ENCODE assay signal across 9 mouse cellular contexts in the genomic region with DNA sequence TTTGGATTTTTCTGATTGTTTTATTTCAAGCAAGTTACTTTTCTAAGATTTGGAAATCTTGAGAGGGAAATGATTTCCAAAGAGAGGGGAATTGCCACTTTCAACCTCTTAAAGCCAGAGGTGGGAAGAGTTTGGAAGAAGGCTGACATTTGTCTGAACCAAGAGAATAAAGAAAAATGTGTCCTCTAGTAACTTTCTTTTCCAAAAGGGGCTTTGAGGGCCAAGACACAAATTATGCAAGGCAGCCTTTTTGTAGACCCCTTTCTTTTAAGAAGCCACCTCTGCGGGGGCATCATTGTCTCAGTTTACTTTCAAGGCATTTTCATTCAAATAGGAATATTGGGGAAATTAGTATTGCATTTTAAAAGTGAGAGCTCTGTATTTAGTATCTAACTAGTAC. TPM values are rescaled to one million over a fixed set of nuclear protein-coding genes. Genes with fewer than 3 reads are reported as not detected.
DNase-seq lines count a peak whose midpoint lies in the region; ATAC-seq lines count a peak whose summit lies in the region.
"Had no signal": no experiment of that assay in that cellular context is flagged by ENCODE, and none has a peak within 500 bp of the region (broad histone marks: within the 10 kb centered on the region; RNA-seq: fewer than 3 reads in every experiment).

No protein-coding gene starts in this region.

- H3K9ac ChIP-seq in hindbrain, embryonic 11.5 days (ENCODE audit: low read depth, low read length) = peak overlapping the region; percentile 99

- DNase-seq in heart, embryonic 10.5 days (ENCODE audit: low spot score) = no peak
- DNase-seq in heart, postnatal 14 days = no peak
- peak; percentile 33 for DNase-seq in adipocyte (ENCODE audit: low spot score)
- DNase-seq in hindbrain, embryonic 11.5 days (ENCODE audit: low spot score) = peak; percentile 58
- DNase-seq in spleen, adult 18-20 months = no peak
- DNase-seq in layer of hippocampus, adult 11-12 months (ENCODE audit: low spot score) = no peak
- DNase-seq in MN1 (ENCODE audit: low spot score) = no peak
- DNase-seq: kidney, adult 9 months had no signal

- peaks cover 32% of the 10 kb centered on the region for H3K36me3 ChIP-seq in heart, embryonic 10.5 days
- peaks cover 2% of the 10 kb centered on the region; the same call in 1 of the 2 replicates for H3K36me3 ChIP-seq in hindbrain, embryonic 11.5 days (ENCODE audit: control insufficient read depth, insufficient read depth, low read length)
- H3K36me3 ChIP-seq in macrophage (ENCODE audit: inconsistent target) = no peaks in the 10 kb centered on the region

- peak overlapping the region; percentile 100 for H3K27ac ChIP-seq in heart, embryonic 10.5 days
- H3K27ac ChIP-seq in hindbrain, embryonic 11.5 days (ENCODE audit: low read depth, low read length) = peak overlapping the region; percentile 99
- H3K27ac ChIP-seq in macrophage = no peak overlapping the region

- peaks cover 20% of the 10 kb centered on the region for H3K4me1 ChIP-seq in heart, embryonic 10.5 days
- H3K4me1 ChIP-seq in hindbrain, embryonic 11.5 days (replicated peaks; ENCODE audit: control insufficient read depth, insufficient read depth, low read length) = peaks cover 9% of the 10 kb centered on the region

- WGBS in heart, embryonic 10.5 days = 2% methylated on average over 1 of the region's 1 CpGs
- WGBS in hindbrain, embryonic 11.5 days = 0% methylated on average over 1 of the region's 1 CpGs
- WGBS in macrophage (ENCODE audit: missing documents) = 0% methylated on average over 1 of the region's 1 CpGs

- no peaks in the 10 kb centered on the region for H3K9me3 ChIP-seq in heart, embryonic 10.5 days
- no peaks in the 10 kb centered on the region for H3K9me3 ChIP-seq in hindbrain, embryonic 11.5 days (ENCODE audit: control insufficient read depth, low read length)

- no peaks in the 10 kb centered on the region for H3K27me3 ChIP-seq in heart, embryonic 10.5 days (ENCODE audit: insufficient read depth, poor library complexity, severe bottlenecking)
- H3K27me3 ChIP-seq in hindbrain, embryonic 11.5 days (ENCODE audit: control insufficient read depth, insufficient read depth, low read length) = no peaks in the 10 kb centered on the region

- H3K4me3 ChIP-seq in heart, embryonic 10.5 days = peak overlapping the region; percentile 79
- peak overlapping the region; percentile 88 for H3K4me3 ChIP-seq in hindbrain, embryonic 11.5 days (ENCODE audit: low read depth, low read length)
- peak overlapping the region; percentile 62; the same call in 1 of the 2 replicates for H3K4me3 ChIP-seq in macrophage (ENCODE audit: inconsistent target)

- H3K4me2 ChIP-seq in hindbrain, embryonic 11.5 days (replicated peaks; ENCODE audit: low read depth, low read length) = peak overlapping the region; percentile 92

- intact Hi-C loops in heart, postnatal 14 days (cut with DNase I) = loop anchor here (1.0 to 5.0 kb wide), 3 partner anchors 70 to 1330 kb away; no protein-coding TSS in a partner anchor

- ATAC-seq in hindbrain, embryonic 11.5 days (ENCODE audit: low FRiP score) = no peak

- no peaks in the 10 kb centered on the region for H3K79me2 ChIP-seq in macrophage (ENCODE audit: inconsistent target)

RNA-seq across cellular contexts. Expression of a gene that starts 1.5 kb away (rescaled TPM):
- 111 and 139 TPM in 2 replicates for polyA plus RNA-seq in heart, embryonic 10.5 days (2016; fragmentation: Nextera tagmentation; extraction: Ambion mirVana)
- total RNA-seq in heart, postnatal 14 days (2021) = 10 to 100 TPM; 30.1 to 33.9 TPM
- polyA plus RNA-seq in hindbrain, embryonic 11.5 days (2014; fragmentation: Nextera tagmentation; extraction: Ambion mirVana) = 132 and 149 TPM in 2 replicates
- 10 to 100 TPM in 11 of 26 experiments, 1 to 10 TPM in 13, under 1 TPM in 2; 0.74 to 17.4 (median 8.3) TPM for total RNA-seq in macrophage (2018; cell fraction: chromatin; rRNA removed)
- 1 to 10 TPM in 24 of 26 experiments, under 1 TPM in 2; 0.65 to 4.1 (median 1.8) TPM for total RNA-seq in macrophage (2018; cell fraction: cytosol; rRNA removed)
- 10 to 100 TPM in 5 of 26 experiments, 1 to 10 TPM in 21; 1.2 to 14.9 (median 4.6) TPM for total RNA-seq in macrophage (2018; cell fraction: nucleus; rRNA removed)
- polyA plus RNA-seq in macrophage (2018) = 1.9 to 2.8 TPM (median 2.1 TPM) in 3 replicates

Comparison
In these comparisons a context has a peak if more than half of its experiments do, and no peak if none do; other contexts are left out.
1. DNase-seq: peak in adipocyte (single experiment) and hindbrain, embryonic 11.5 days (single experiment); none in heart, embryonic 10.5 days (single experiment), heart, postnatal 14 days (0 of 2), spleen, adult 18-20 months (0 of 2), layer of hippocampus, adult 11-12 months (single experiment) and MN1 (single experiment).
2. RNA of a gene that starts 1.5 kb away (polyA plus RNA-seq): 111 to 139 TPM in heart, embryonic 10.5 days and 132 to 149 TPM in hindbrain, embryonic 11.5 days; 1.9 to 2.8 TPM in macrophage; every median in the first group is over 10 times any median in the second.
3. Peak in every context shown above with its lines, with median percentiles within 50 percentile points of each other: H3K4me3 ChIP-seq.